15 mouse cellular contexts compared by ENCODE assay signal in genomic region chr10:68312734-68313133, GRCm38 (mm10). TPM values are rescaled to one million over a fixed set of nuclear protein-coding genes. Genes with fewer than 3 reads are reported as not detected.
DNase-seq lines count a peak whose midpoint lies in the region; ATAC-seq and TF ChIP-seq lines count a peak whose summit lies in the region.
"Had no signal": no experiment of that assay in that cellular context is flagged by ENCODE, and none has a peak within 500 bp of the region (broad histone marks: within the 10 kb centered on the region; RNA-seq: fewer than 3 reads in every experiment).

No protein-coding gene starts in this region.

- dilution Hi-C loops in CH12.LX (cut with MboI; ENCODE audit: extremely low pct_ligation_motif_present, extremely low pct_unique_long_range_greater_than_20kb, low sequenced_read_pairs) = no loop called here

- H3K79me2 ChIP-seq in CH12.LX (replicated peaks; ENCODE audit: control insufficient read depth, extremely low read depth, insufficient read depth, poor library complexity, severe bottlenecking) = no peaks in the 10 kb centered on the region

- no peaks in the 10 kb centered on the region for H3K4me1 ChIP-seq in CH12.LX (ENCODE audit: control insufficient read depth in 1 of 2, insufficient read depth in 2 of 2)
- H3K4me1 ChIP-seq in testis, adult 2 months (ENCODE audit: control insufficient read depth, insufficient read depth, low read length) = no peaks in the 10 kb centered on the region
- H3K4me1 ChIP-seq in forebrain, embryonic 12.5 days = no peaks in the 10 kb centered on the region
- H3K4me1 ChIP-seq: embryonic facial prominence, embryonic 10.5 days; forebrain, embryonic 15.5 days; heart, embryonic 12.5 days; hindbrain, embryonic 15.5 days had no signal

- intact Hi-C loops in left cerebral cortex, postnatal 25 days (cut with DNase I) = no loop called here

- no peak overlapping the region for H3K27ac ChIP-seq in CH12.LX (ENCODE audit: insufficient read depth, low read depth)
- H3K27ac ChIP-seq in testis, adult 2 months (ENCODE audit: control insufficient read depth, insufficient read depth, low read depth, low read length) = peak overlapping the region; percentile 55
- H3K27ac ChIP-seq in forebrain, embryonic 12.5 days = no peak overlapping the region
- H3K27ac ChIP-seq: embryonic facial prominence, embryonic 10.5 days; forebrain, embryonic 15.5 days; hindbrain, embryonic 15.5 days had no signal

- no peak overlapping the region for H3K9ac ChIP-seq in CH12.LX (ENCODE audit: insufficient read depth, low read depth)
- no peak overlapping the region for H3K9ac ChIP-seq in forebrain, embryonic 12.5 days
- H3K9ac ChIP-seq: forebrain, embryonic 15.5 days; heart, embryonic 12.5 days; hindbrain, embryonic 15.5 days had no signal

- DNase-seq in CH12.LX (ENCODE audit: extremely low read depth) = no peak
- DNase-seq in cerebellum, adult 9-11 months = no peak
- no peak for DNase-seq in left cerebral cortex, postnatal 25 days (ENCODE audit: low spot score in 2 of 2)
- DNase-seq: adrenal gland, postnatal 10 days; cerebellum, adult 11 months; cerebellum, adult 8-10 months; cerebellum, postnatal 25 days had no signal

- TF ChIP-seq POLR2A in CH12.LX (IDR thresholded peaks at IDR 0.05; ENCODE audit: low read depth, low read length) = no peak
- no peak; the same call in 1 of the 2 replicates for TF ChIP-seq POLR2A in testis, adult 2 months (IDR thresholded peaks at IDR 0.05; ENCODE audit: control insufficient read depth, low read depth, low read length)

- H3K4me2 ChIP-seq in CH12.LX (ENCODE audit: insufficient read depth, low read depth, poor library complexity, severe bottlenecking) = no peak overlapping the region
- H3K4me2 ChIP-seq in forebrain, embryonic 12.5 days = no peak overlapping the region
- H3K4me2 ChIP-seq: forebrain, embryonic 15.5 days; heart, embryonic 12.5 days; hindbrain, embryonic 15.5 days had no signal

- ATAC-seq in common myeloid progenitor, adult 5-6 weeks (replicated peaks; ENCODE audit: low read depth, poor library complexity, severe bottlenecking) = 0 out of 2 replicates have a peak, but pooled peaks have one; percentile 36
- no peak for ATAC-seq in forebrain, embryonic 12.5 days (ENCODE audit: low FRiP score)
- ATAC-seq: forebrain, embryonic 15.5 days; intestine, embryonic 16.5 days had no signal

- peaks cover 6% of the 10 kb centered on the region for H3K9me3 ChIP-seq in CH12.LX (replicated peaks; ENCODE audit: low read length)
- H3K9me3 ChIP-seq in forebrain, embryonic 12.5 days = no peaks in the 10 kb centered on the region
- H3K9me3 ChIP-seq: forebrain, embryonic 15.5 days; hindbrain, embryonic 15.5 days had no signal

- in situ Hi-C loops in CH12.LX (cut with MboI; ENCODE audit: low pct_ligation_motif_present, low pct_unique_long_range_greater_than_20kb, low sequenced_read_pairs) = no loop called here

- no peak for TF ChIP-seq RAD21 in CH12.LX (IDR thresholded peaks at IDR 0.05; ENCODE audit: low read depth, low read length)

- 88% methylated on average over 8 of the region's 8 CpGs for WGBS in forebrain, embryonic 12.5 days

- no peaks in the 10 kb centered on the region for H3K27me3 ChIP-seq in CH12.LX (replicated peaks)
- no peaks in the 10 kb centered on the region for H3K27me3 ChIP-seq in testis, adult 2 months (ENCODE audit: control insufficient read depth, insufficient read depth, low read length)
- no peaks in the 10 kb centered on the region for H3K27me3 ChIP-seq in forebrain, embryonic 12.5 days
- H3K27me3 ChIP-seq: forebrain, embryonic 15.5 days; heart, embryonic 12.5 days; hindbrain, embryonic 15.5 days had no signal

- H3K4me3 ChIP-seq in CH12.LX (replicated peaks in 1 of 3; ENCODE audit: low read depth in 2 of 3, low read length in 2 of 3, poor library complexity in 1 of 3) = no peak overlapping the region
- peak overlapping the region; percentile 81 for H3K4me3 ChIP-seq in testis, adult 2 months (ENCODE audit: control insufficient read depth, low read depth, low read length)
- H3K4me3 ChIP-seq in forebrain, embryonic 12.5 days (replicated peaks) = no peak overlapping the region
- H3K4me3 ChIP-seq: embryonic facial prominence, embryonic 10.5 days; forebrain, embryonic 15.5 days; heart, embryonic 12.5 days; hindbrain, embryonic 15.5 days had no signal

- H3K36me3 ChIP-seq in CH12.LX (replicated peaks in 1 of 2; ENCODE audit: control insufficient read depth in 1 of 2, insufficient read depth in 1 of 2, low read length in 1 of 2) = no peaks in the 10 kb centered on the region
- H3K36me3 ChIP-seq in testis, adult 2 months (ENCODE audit: control insufficient read depth, insufficient read depth, low read length) = no peaks in the 10 kb centered on the region
- H3K36me3 ChIP-seq in forebrain, embryonic 12.5 days (replicated peaks) = no peaks in the 10 kb centered on the region
- H3K36me3 ChIP-seq: embryonic facial prominence, embryonic 10.5 days; forebrain, embryonic 15.5 days; heart, embryonic 12.5 days; hindbrain, embryonic 15.5 days had no signal

- no peak for TF ChIP-seq CTCF in CH12.LX (conservative IDR thresholded peaks at IDR 0.05 in 1 of 2, IDR thresholded peaks at IDR 0.05 in 1 of 2; ENCODE audit: low read depth in 2 of 2, low read length in 2 of 2)
- no peak for TF ChIP-seq CTCF in testis, adult 2 months (IDR thresholded peaks at IDR 0.05; ENCODE audit: control insufficient read depth, insufficient read depth, insufficient replicate concordance, low read depth, low read length)

- TF ChIP-seq EP300 in CH12.LX (IDR thresholded peaks at IDR 0.05; ENCODE audit: low read length) = no peak

TF ChIP-seq in CH12.LX, 34 proteins besides CTCF, POLR2A, EP300 and RAD21:
- no peak for TF ChIP-seq SIN3A (IDR thresholded peaks at IDR 0.05; ENCODE audit: low read length)
- TF ChIP-seq HCFC1 (IDR thresholded peaks at IDR 0.05; ENCODE audit: low read depth, low read length) = peak; percentile 65
- TF ChIP-seq TCF12 (IDR thresholded peaks at IDR 0.05; ENCODE audit: low read depth, low read length) = 0 out of 2 replicates have a peak, but pooled peaks have one; percentile 21
- no peak for TF ChIP-seq RCOR1 (conservative IDR thresholded peaks at IDR 0.05; ENCODE audit: low read depth, low read length)
- TF ChIP-seq USF1 (IDR thresholded peaks at IDR 0.05; ENCODE audit: low read depth, low read length) = no peak
- TF ChIP-seq ELF1 (IDR thresholded peaks at IDR 0.05; ENCODE audit: low read depth, low read length) = peak; percentile 41; the same call in 1 of the 2 replicates
- no peak for TF ChIP-seq ZNF384 (IDR thresholded peaks at IDR 0.05; ENCODE audit: low read depth, low read length)
- TF ChIP-seq TBP (conservative IDR thresholded peaks at IDR 0.05; ENCODE audit: low read depth, low read length) = no peak

RNA-seq across cellular contexts. Expression of gene Arid5b, which starts 34.2 kb away (rescaled TPM):
- total RNA-seq in CH12.LX (2012; rRNA removed) (1.2 and 1.8 TPM in 2 replicates), CH12.LX (2014; rRNA removed) (1.1 and 1.3 TPM in 2 replicates)
- 2.0 and 2.6 TPM in 2 replicates for polyA plus RNA-seq in CH12.LX (2012; ENCODE audit: insufficient read length, low read depth)
- 6.8 and 7.0 TPM in 2 replicates for total RNA-seq in common myeloid progenitor, adult 5-6 weeks (2017)
- polyA plus RNA-seq in testis, adult 2 months (2012; rRNA removed) = 4.9 and 5.1 TPM in 2 replicates
- polyA plus RNA-seq in forebrain, embryonic 12.5 days (2016; fragmentation: Nextera tagmentation; extraction: Ambion mirVana) = 16.5 and 17.1 TPM in 2 replicates
- 10 to 100 TPM; 27.8 to 29.7 TPM for total RNA-seq in left cerebral cortex, postnatal 25 days (2021)
